Mouse (Mus musculus): ENCODE measurements around the gene Bmp6. TPM values are rescaled to one million over a fixed set of nuclear protein-coding genes. Genes with fewer than 3 reads are reported as not detected.

The Bmp6 gene
- polyA plus RNA-seq, 1 experiment from 2014 or later: 8.9 TPM

DNA sequence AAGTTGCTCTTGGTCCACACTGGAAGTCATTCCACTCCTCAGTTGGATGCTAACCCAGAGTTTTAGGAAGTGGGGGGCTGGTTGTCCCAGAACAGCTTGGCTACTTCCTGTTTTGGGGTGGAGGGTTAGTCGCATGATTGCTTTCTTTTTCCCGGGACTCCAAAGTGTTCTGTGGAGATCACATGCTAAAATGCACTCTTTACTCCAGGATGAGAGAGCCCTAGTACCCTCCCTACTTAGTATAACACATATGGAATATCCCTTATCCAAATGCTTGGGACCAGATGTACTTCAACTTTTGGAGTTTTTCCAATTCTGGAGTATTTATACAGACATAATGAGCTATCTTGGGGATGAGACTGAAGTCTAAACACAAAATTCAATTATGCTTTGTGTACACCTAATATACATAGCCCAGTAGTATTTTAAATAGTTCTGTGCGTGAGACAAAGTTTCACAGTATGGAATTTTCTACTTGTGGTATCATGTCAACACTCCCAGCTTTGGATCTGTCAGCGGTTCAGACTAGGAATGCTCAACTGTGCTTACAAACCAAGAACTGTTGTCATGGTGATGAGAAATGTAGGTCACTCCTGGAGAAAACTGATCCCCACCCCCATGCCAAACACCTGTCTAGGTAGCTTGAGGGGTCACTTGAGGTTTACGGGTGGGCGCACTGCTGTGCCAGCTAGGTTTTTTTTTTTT lies 62.9 kb downstream of the Bmp6 start:
- Histone ChIP-seq H3K27ac (no peak overlapping the region), H3K4me1 (replicated peaks; ENCODE audit: control insufficient read depth, insufficient read depth, low read length) (no peaks in the 10 kb centered on the region; the same call in 1 of the 2 replicates), H3K27me3 (ENCODE audit: control insufficient read depth, insufficient read depth, low read length) (no peaks in the 10 kb centered on the region), H3K9me3 (ENCODE audit: control insufficient read depth, low read length) (no peaks in the 10 kb centered on the region), H3K36me3 (replicated peaks; ENCODE audit: control insufficient read depth, insufficient read depth) (no peaks in the 10 kb centered on the region), H3K4me3 (replicated peaks; ENCODE audit: low read length) (no peak overlapping the region), H3K9ac (no peak overlapping the region), H3K4me2 (replicated peaks) (no peak overlapping the region)
- 82% methylated on average over 6 of the region's 6 CpGs for WGBS
- ATAC-seq (ENCODE audit: low FRiP score): no peak
- DNase-seq (ENCODE audit: low spot score): no peak

DNA sequence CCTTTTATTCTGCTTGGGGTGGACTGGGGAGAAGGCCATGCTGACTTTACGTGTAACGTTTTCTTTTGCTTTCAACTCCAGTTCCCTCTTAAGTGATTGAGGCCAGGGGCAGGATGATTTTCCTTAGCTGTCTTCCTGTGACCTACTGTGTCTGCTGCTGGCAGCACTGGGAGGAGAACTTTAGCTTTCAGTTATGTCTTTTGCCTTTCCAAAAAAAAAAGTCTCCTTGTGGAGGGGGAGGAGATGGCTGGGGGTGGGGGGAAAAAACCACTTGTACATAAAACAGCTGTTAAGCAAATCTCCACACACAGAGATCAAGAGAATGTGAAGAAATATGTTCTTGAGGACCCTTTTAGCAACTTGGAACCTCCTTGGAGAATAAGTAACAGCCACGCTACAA lies 63.7 kb downstream of the Bmp6 start:
- Histone ChIP-seq H3K9ac (no peak overlapping the region), H3K4me3 (replicated peaks; ENCODE audit: low read length) (no peak overlapping the region), H3K27ac (no peak overlapping the region), H3K27me3 (ENCODE audit: control insufficient read depth, insufficient read depth, low read length) (no peaks in the 10 kb centered on the region), H3K4me2 (replicated peaks) (no peak overlapping the region), H3K4me1 (replicated peaks; ENCODE audit: control insufficient read depth, insufficient read depth, low read length) (no peaks in the 10 kb centered on the region; the same call in 1 of the 2 replicates), H3K36me3 (replicated peaks; ENCODE audit: control insufficient read depth, insufficient read depth) (no peaks in the 10 kb centered on the region), H3K9me3 (ENCODE audit: control insufficient read depth, low read length) (no peaks in the 10 kb centered on the region)
- ATAC-seq (ENCODE audit: low FRiP score) (no peak), DNase-seq (ENCODE audit: low spot score) (no peak)
- 69% methylated on average over 3 of the region's 3 CpGs for WGBS

DNA sequence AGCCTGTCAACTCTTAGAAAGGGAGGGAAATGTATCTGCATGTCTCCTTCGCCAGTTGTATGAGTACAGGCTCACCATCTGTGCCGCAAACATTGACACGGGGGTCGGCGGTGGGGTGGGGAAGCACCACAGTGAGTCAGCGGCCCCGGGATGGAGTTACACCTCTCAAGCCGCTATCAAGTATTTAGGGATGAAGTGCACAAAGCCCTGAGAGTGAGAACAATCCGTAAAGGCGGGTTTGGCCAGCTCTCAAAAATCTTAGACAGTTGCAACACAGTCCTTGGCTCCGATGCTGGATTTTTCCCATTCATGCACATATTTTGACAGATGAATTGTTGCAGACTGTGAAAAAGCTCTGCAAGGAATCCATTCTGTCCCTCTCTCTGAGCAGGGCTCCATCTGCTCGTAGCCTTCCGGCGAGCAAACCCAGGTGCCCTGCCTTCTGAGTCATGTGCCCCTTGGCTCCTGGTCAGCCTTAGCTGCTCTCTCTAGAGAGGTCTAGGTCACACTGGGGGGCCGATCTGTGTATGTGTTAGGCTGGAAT lies 65.5 kb downstream of the Bmp6 start:
- ATAC-seq (ENCODE audit: low FRiP score) (peak; percentile 43; the same call in 1 of the 2 replicates), DNase-seq (ENCODE audit: low spot score) (peak; percentile 58)
- H3K27me3 ChIP-seq (ENCODE audit: control insufficient read depth, insufficient read depth, low read length): no peaks in the 10 kb centered on the region
- peak overlapping the region; percentile 5; the same call in 1 of the 2 replicates for H3K4me2 ChIP-seq (replicated peaks)
- H3K36me3 ChIP-seq (replicated peaks; ENCODE audit: control insufficient read depth, insufficient read depth): no peaks in the 10 kb centered on the region
- H3K4me3 ChIP-seq (replicated peaks; ENCODE audit: low read length): no peak overlapping the region
- WGBS: 33% methylated on average over 15 of the region's 15 CpGs
- H3K9me3 ChIP-seq (ENCODE audit: control insufficient read depth, low read length): no peaks in the 10 kb centered on the region
- no peak overlapping the region for H3K9ac ChIP-seq
- peak overlapping the region; percentile 20; the same call in 1 of the 2 replicates for H3K27ac ChIP-seq
- H3K4me1 ChIP-seq (replicated peaks; ENCODE audit: control insufficient read depth, insufficient read depth, low read length): no peaks in the 10 kb centered on the region; the same call in 1 of the 2 replicates

DNA sequence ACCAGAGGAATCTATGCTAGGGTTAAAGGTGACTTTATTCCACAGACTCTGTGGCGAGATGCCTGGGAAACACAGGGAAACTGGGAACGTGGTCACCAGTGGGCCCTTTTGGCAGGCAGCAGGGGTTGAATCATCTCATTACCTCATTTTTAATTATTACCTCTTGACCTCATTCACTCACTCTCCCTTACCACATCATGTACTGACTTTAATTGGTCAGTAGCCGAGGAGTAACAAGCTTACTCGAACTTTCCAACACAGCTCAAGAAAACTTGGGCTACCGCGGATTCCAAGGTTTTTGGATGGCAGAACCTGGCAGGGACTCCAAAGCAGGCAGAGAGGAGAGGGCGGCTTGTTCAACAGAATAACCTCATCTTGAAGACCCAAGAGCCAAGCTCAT lies 74.9 kb downstream of the Bmp6 start:
- Histone ChIP-seq H3K36me3 (replicated peaks; ENCODE audit: control insufficient read depth, insufficient read depth) (no peaks in the 10 kb centered on the region), H3K9ac (no peak overlapping the region), H3K9me3 (ENCODE audit: control insufficient read depth, low read length) (no peaks in the 10 kb centered on the region), H3K27ac (no peak overlapping the region), H3K4me3 (replicated peaks; ENCODE audit: low read length) (no peak overlapping the region), H3K27me3 (ENCODE audit: control insufficient read depth, insufficient read depth, low read length) (no peaks in the 10 kb centered on the region), H3K4me1 (replicated peaks; ENCODE audit: control insufficient read depth, insufficient read depth, low read length) (no peaks in the 10 kb centered on the region), H3K4me2 (replicated peaks) (no peak overlapping the region)
- ATAC-seq (ENCODE audit: low FRiP score) (no peak), DNase-seq (ENCODE audit: low spot score) (no peak)
- 93% methylated on average over 7 of the region's 7 CpGs for WGBS

DNA sequence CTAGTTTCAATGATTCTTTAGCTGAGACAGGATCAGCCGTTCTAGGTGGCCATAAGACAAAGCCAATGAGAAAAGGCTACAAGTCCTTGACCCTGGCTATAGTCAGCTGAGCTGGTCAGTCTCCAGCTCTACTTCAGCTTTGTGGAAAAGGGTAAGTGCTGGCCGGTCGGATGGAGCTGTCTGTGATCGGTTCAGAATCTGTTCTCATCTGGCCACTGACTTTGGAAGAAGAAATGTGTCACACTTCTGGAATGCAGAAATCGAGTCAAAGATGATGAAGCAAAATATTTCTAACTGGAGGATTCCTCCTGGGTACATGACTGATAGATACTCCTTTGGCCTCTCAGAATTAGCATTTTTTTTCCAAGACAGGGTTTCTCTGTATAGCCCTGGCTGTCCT lies 77.6 kb downstream of the Bmp6 start:
- Histone ChIP-seq H3K4me3 (replicated peaks; ENCODE audit: low read length) (no peak overlapping the region), H3K9me3 (ENCODE audit: control insufficient read depth, low read length) (no peaks in the 10 kb centered on the region), H3K27me3 (ENCODE audit: control insufficient read depth, insufficient read depth, low read length) (no peaks in the 10 kb centered on the region), H3K27ac (no peak overlapping the region), H3K36me3 (replicated peaks; ENCODE audit: control insufficient read depth, insufficient read depth) (no peaks in the 10 kb centered on the region), H3K9ac (no peak overlapping the region), H3K4me1 (replicated peaks; ENCODE audit: control insufficient read depth, insufficient read depth, low read length) (no peaks in the 10 kb centered on the region), H3K4me2 (replicated peaks) (no peak overlapping the region)
- DNase-seq (ENCODE audit: low spot score) (no peak), ATAC-seq (ENCODE audit: low FRiP score) (no peak)
- WGBS: 87% methylated on average over 5 of the region's 5 CpGs

DNA sequence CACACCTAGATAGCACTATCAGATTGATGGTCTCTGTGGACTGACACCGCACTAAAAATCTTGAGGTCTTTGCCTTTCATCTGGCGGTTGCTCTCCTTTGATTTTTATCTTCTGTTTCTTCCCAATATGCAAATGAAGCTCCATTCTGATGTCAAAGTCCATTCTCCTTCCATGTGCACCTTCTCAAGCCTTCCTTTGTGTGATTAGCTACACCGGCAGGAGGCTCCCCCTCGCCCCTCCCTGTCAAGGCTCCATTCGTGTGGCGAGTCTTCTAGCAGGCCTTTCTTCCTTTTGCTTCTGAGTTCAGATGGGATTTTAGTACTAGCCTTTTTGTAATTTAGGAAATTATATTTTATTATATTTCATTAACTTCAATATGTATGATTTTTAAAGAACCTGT lies 80.4 kb downstream of the Bmp6 start:
- no peak for DNase-seq (ENCODE audit: low spot score)
- no peaks in the 10 kb centered on the region for H3K4me1 ChIP-seq (replicated peaks; ENCODE audit: control insufficient read depth, insufficient read depth, low read length)
- no peaks in the 10 kb centered on the region for H3K36me3 ChIP-seq (replicated peaks; ENCODE audit: control insufficient read depth, insufficient read depth)
- H3K4me3 ChIP-seq (replicated peaks; ENCODE audit: low read length): no peak overlapping the region
- no peak for ATAC-seq (ENCODE audit: low FRiP score)
- no peak overlapping the region for H3K27ac ChIP-seq
- 34% methylated on average over 6 of the region's 6 CpGs for WGBS
- no peaks in the 10 kb centered on the region for H3K27me3 ChIP-seq (ENCODE audit: control insufficient read depth, insufficient read depth, low read length)
- H3K9ac ChIP-seq: no peak overlapping the region
- no peaks in the 10 kb centered on the region for H3K9me3 ChIP-seq (ENCODE audit: control insufficient read depth, low read length)
- no peak overlapping the region for H3K4me2 ChIP-seq (replicated peaks)

DNA sequence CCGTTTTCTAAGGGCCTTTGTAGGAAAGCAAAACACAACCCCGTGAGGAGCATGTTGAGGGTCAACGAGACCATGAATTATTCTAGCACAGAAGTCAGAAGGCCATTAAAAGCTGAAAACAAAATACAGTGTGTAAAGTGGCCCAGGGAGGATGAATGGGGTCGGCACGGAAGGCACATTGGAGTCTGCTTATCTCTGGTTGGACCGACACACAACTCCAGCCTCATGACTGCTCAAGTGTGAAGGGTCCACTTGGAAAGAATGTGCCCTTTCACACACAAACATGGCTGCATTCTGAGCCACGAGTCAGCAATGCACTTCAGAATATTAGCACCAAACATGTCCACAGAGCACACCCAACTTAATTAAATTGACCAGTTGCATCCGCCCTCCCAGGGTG lies 84.8 kb downstream of the Bmp6 start:
- Histone ChIP-seq H3K9me3 (ENCODE audit: control insufficient read depth, low read length) (no peaks in the 10 kb centered on the region), H3K9ac (no peak overlapping the region), H3K4me1 (replicated peaks; ENCODE audit: control insufficient read depth, insufficient read depth, low read length) (no peaks in the 10 kb centered on the region), H3K4me2 (replicated peaks) (no peak overlapping the region), H3K27ac (no peak overlapping the region), H3K27me3 (ENCODE audit: control insufficient read depth, insufficient read depth, low read length) (no peaks in the 10 kb centered on the region), H3K4me3 (replicated peaks; ENCODE audit: low read length) (no peak overlapping the region), H3K36me3 (replicated peaks; ENCODE audit: control insufficient read depth, insufficient read depth) (no peaks in the 10 kb centered on the region)
- ATAC-seq (ENCODE audit: low FRiP score) (no peak), DNase-seq (ENCODE audit: low spot score) (no peak)
- WGBS: 70% methylated on average over 8 of the region's 8 CpGs

DNA sequence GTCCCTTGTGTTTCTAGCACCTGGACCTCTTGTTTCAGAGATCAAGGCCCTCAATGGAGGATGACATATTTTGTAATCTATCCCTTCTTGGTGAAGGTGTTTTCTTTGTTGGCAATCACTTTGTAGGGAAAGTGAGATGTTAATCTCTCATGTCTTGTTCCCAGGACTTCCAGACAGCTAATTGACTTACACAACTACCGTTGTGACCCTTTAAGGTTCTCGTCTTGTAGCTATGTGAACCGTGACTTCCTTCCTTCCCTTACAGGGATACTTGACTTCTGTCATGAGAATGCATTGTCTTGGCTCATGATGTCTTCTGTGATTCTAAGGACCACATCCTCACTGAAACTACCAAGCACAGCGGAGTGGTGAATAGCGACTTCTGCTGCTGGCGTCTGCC lies 85.2 kb downstream of the Bmp6 start:
- ATAC-seq (ENCODE audit: low FRiP score) (no peak), DNase-seq (ENCODE audit: low spot score) (no peak)
- Histone ChIP-seq H3K4me1 (replicated peaks; ENCODE audit: control insufficient read depth, insufficient read depth, low read length) (no peaks in the 10 kb centered on the region), H3K27ac (no peak overlapping the region), H3K4me2 (replicated peaks) (no peak overlapping the region), H3K9me3 (ENCODE audit: control insufficient read depth, low read length) (no peaks in the 10 kb centered on the region), H3K9ac (no peak overlapping the region), H3K27me3 (ENCODE audit: control insufficient read depth, insufficient read depth, low read length) (no peaks in the 10 kb centered on the region), H3K4me3 (replicated peaks; ENCODE audit: low read length) (no peak overlapping the region), H3K36me3 (replicated peaks; ENCODE audit: control insufficient read depth, insufficient read depth) (no peaks in the 10 kb centered on the region)
- WGBS: 81% methylated on average over 6 of the region's 6 CpGs

DNA sequence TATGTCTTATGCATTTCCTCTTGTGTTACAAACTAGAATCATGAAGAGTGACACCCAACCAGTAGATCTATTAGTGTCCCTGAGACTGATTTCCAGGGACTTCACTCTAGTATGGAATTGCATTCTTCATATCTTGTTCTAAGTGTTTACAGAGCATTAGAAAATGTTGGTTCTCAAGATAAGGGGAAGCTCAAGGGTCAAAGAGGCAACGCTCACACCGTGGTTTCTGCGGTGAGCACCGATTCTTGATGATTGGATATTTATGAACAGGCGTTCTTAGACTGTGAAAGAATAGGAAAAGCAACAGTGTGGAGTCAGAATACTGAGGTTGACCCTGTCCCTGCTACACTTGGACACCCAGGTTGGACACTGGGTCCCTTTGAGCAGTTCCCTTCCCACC lies 89.9 kb downstream of the Bmp6 start:
- ATAC-seq (ENCODE audit: low FRiP score) (no peak), DNase-seq (ENCODE audit: low spot score) (no peak)
- whole genome bisulfite sequencing: 96% methylated on average over 5 of the region's 5 CpGs
- Histone ChIP-seq H3K27ac (no peak overlapping the region), H3K4me1 (replicated peaks; ENCODE audit: control insufficient read depth, insufficient read depth, low read length) (no peaks in the 10 kb centered on the region), H3K36me3 (replicated peaks; ENCODE audit: control insufficient read depth, insufficient read depth) (no peaks in the 10 kb centered on the region), H3K9ac (no peak overlapping the region), H3K9me3 (ENCODE audit: control insufficient read depth, low read length) (no peaks in the 10 kb centered on the region), H3K27me3 (ENCODE audit: control insufficient read depth, insufficient read depth, low read length) (no peaks in the 10 kb centered on the region), H3K4me3 (replicated peaks; ENCODE audit: low read length) (no peak overlapping the region), H3K4me2 (replicated peaks) (no peak overlapping the region)
